23 mouse cellular contexts compared by ENCODE assay signal in the genomic region with DNA sequence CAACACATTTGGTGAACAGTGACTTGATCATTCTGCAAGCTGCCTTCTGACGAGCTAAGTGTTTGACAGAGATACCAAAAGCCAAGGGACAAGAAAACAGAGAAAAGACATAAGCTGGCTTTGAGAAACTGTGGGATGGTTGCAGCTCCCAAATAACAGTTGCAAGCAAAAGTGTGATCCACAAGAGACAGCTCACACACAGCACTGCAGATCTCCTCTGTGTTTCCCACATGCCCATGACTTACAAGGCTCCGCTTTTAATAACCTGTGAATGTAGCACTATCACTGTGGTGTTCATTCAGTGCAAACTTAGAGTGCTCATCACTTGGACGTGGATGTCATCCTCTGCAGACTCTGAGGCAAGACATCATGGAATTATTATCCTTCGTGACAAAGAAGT.
DNase-seq lines count a peak whose midpoint lies in the region; ATAC-seq and TF ChIP-seq lines count a peak whose summit lies in the region.
"Had no signal": no experiment of that assay in that cellular context is flagged by ENCODE, and none has a peak within 500 bp of the region (broad histone marks: within the 10 kb centered on the region; RNA-seq: fewer than 3 reads in every experiment).

No protein-coding gene starts in this region.

- no peak for TF ChIP-seq POLR2A in heart, adult 2 months (IDR thresholded peaks at IDR 0.05; ENCODE audit: insufficient read depth, low read depth, low read length)

- H3K9me3 ChIP-seq in forebrain, postnatal 0 days (ENCODE audit: low read length), result no peaks in the 10 kb centered on the region
- H3K9me3 ChIP-seq in forebrain, embryonic 13.5 days (replicated peaks), result no peaks in the 10 kb centered on the region
- H3K9me3 ChIP-seq: embryonic facial prominence, embryonic 10.5 days; embryonic facial prominence, embryonic 12.5 days; G1E had no signal

- ATAC-seq in forebrain, postnatal 0 days, result peak; percentile 40; the same call in 1 of the 2 replicates
- ATAC-seq in forebrain, embryonic 13.5 days, result no peak
- ATAC-seq: activated CD4-positive, CD25-positive, alpha-beta regulatory T cell, adult 4 months; CD4-positive, CD25-positive, alpha-beta regulatory T cell, adult 4 months; forebrain, embryonic 14.5 days; forebrain, embryonic 16.5 days; Patski had no signal

- WGBS in forebrain, postnatal 0 days, result 83% methylated on average over 4 of the region's 4 CpGs
- 90% methylated on average over 4 of the region's 4 CpGs for WGBS in forebrain, embryonic 13.5 days
- WGBS in heart, adult 2 months, result 79% methylated on average over 4 of the region's 4 CpGs

- H3K4me3 ChIP-seq in forebrain, postnatal 0 days (ENCODE audit: low read depth, low read length), result no peak overlapping the region
- H3K4me3 ChIP-seq in forebrain, embryonic 13.5 days, result no peak overlapping the region
- H3K4me3 ChIP-seq in heart, adult 2 months, result no peak overlapping the region
- H3K4me3 ChIP-seq: embryonic facial prominence, embryonic 10.5 days; embryonic facial prominence, embryonic 12.5 days had no signal

- no peak overlapping the region for H3K27ac ChIP-seq in forebrain, postnatal 0 days (ENCODE audit: low read depth, low read length)
- no peak overlapping the region for H3K27ac ChIP-seq in forebrain, embryonic 13.5 days
- no peak overlapping the region for H3K27ac ChIP-seq in heart, adult 2 months
- H3K27ac ChIP-seq: embryonic facial prominence, embryonic 10.5 days; embryonic facial prominence, embryonic 12.5 days had no signal

- TF ChIP-seq CTCF in forebrain, postnatal 0 days (IDR thresholded peaks at IDR 0.05; ENCODE audit: low read depth), result no peak
- no peak for TF ChIP-seq CTCF in heart, adult 2 months (IDR thresholded peaks at IDR 0.05)

- no peak for TF ChIP-seq EP300 in heart, adult 2 months (IDR thresholded peaks at IDR 0.05; ENCODE audit: insufficient read depth, low read depth, low read length)

- no peaks in the 10 kb centered on the region for H3K27me3 ChIP-seq in forebrain, postnatal 0 days (ENCODE audit: insufficient read depth, low read length)
- no peaks in the 10 kb centered on the region for H3K27me3 ChIP-seq in forebrain, embryonic 13.5 days
- H3K27me3 ChIP-seq in heart, adult 2 months (ENCODE audit: control insufficient read depth, insufficient read depth, low read length), result no peaks in the 10 kb centered on the region
- H3K27me3 ChIP-seq: CH12.LX; embryonic facial prominence, embryonic 12.5 days; Patski had no signal

- no peaks in the 10 kb centered on the region; the same call in 1 of the 2 replicates for H3K79me2 ChIP-seq in heart, adult 2 months (replicated peaks; ENCODE audit: control insufficient read depth, insufficient read depth, low read length)

- no peak overlapping the region for H3K4me2 ChIP-seq in forebrain, postnatal 0 days (ENCODE audit: low read depth)
- no peak overlapping the region for H3K4me2 ChIP-seq in forebrain, embryonic 13.5 days
- H3K4me2 ChIP-seq: embryonic facial prominence, embryonic 12.5 days had no signal

- H3K4me1 ChIP-seq in forebrain, postnatal 0 days (ENCODE audit: insufficient read depth), result no peaks in the 10 kb centered on the region
- H3K4me1 ChIP-seq in forebrain, embryonic 13.5 days, result 0 out of 2 replicates have a peak, but pooled peaks cover 2% of the 10 kb centered on the region
- no peaks in the 10 kb centered on the region; the same call in 1 of the 2 replicates for H3K4me1 ChIP-seq in heart, adult 2 months (ENCODE audit: control insufficient read depth, insufficient read depth, low read length)
- H3K4me1 ChIP-seq: embryonic facial prominence, embryonic 12.5 days had no signal

- no peak overlapping the region for H3K9ac ChIP-seq in forebrain, postnatal 0 days
- H3K9ac ChIP-seq in forebrain, embryonic 13.5 days, result no peak overlapping the region
- no peak overlapping the region for H3K9ac ChIP-seq in heart, adult 2 months (ENCODE audit: low read depth, low read length)
- H3K9ac ChIP-seq: embryonic facial prominence, embryonic 12.5 days had no signal

- no peak for DNase-seq in forebrain, postnatal 0 days
- DNase-seq in heart, adult 11 months, result peak; percentile 18
- no peak for DNase-seq in heart, adult 2 months
- DNase-seq in brain, adult 2 months (ENCODE audit: low read depth, low spot score), result peak; percentile 62
- DNase-seq: adrenal gland, adult 8-10 months; adrenal gland, postnatal 14 days; adrenal gland, postnatal 36 days; B cell, adult 2 months; cerebellum, adult 11 months; cerebellum, adult 18-20 months; cerebellum, adult 8-10 months; cerebellum, adult 9-11 months; cerebellum, postnatal 14 days had no signal

- intact Hi-C loops in heart, adult 2 months (cut with DNase I), result no loop called here

- H3K36me3 ChIP-seq in forebrain, postnatal 0 days (ENCODE audit: insufficient read depth), result peaks cover 3% of the 10 kb centered on the region; the same call in 1 of the 2 replicates
- H3K36me3 ChIP-seq in forebrain, embryonic 13.5 days (ENCODE audit: poor library complexity, severe bottlenecking), result 0 out of 2 replicates have a peak, but pooled peaks cover 5% of the 10 kb centered on the region
- H3K36me3 ChIP-seq in heart, adult 2 months (ENCODE audit: control insufficient read depth, insufficient read depth, low read length), result no peaks in the 10 kb centered on the region
- H3K36me3 ChIP-seq: G1E had no signal

Comparison
In these comparisons a context has a peak if more than half of its experiments do, and no peak if none do; other contexts are left out.
1. DNase-seq: peak in heart, adult 11 months (single experiment) and brain, adult 2 months (single experiment); none in forebrain, postnatal 0 days (single experiment) and heart, adult 2 months (0 of 2).